Mouse (Mus musculus): ENCODE measurements at regions not wholly inside any gene's neighbourhood (a gene's known extent, or its start where the extent isn't known, plus 50 kb on each side); places are given as distances from the start of the nearest gene placed in this dataset.

DNA sequence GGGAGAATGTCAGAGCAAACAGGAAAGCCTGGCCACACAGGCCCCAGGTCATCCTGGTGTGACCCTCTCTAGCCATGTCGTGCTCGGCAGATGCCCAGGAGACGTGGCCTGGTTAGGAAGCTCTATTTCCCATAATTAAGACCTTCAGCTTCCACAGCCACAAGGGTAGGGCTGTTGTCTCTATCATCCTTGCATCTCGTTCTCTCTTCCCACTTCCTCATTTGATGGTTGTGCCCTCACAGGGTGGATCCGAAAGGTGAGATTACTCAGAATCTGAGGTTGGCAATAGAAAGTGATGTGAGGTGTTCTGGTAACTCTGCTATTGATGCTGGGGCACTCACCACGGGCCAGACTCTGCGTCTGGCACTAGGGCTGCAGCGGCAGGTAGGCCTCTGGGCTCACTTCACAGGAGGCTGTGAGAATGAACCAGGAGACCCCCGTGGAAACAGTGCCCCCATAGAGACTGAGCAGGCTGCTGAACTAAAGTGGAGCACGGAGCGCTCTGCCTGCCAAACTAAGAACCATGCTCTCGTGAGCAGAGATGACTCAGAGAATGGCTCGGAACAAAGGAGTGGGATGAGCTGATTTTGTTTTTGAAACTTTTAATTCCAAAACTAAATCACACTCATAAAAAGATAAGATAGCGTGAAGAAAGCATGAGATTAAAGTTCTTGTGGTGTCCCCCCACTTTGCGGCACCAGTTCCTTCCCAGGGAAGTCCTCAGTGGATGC is 266.5 kb upstream of the Tle3 start:
- no peak overlapping the region for H3K4me3 ChIP-seq (ENCODE audit: low read depth, low read length)
- H3K27ac ChIP-seq (ENCODE audit: insufficient read depth, low read depth, low read length) = no peak overlapping the region
- WGBS = 77% methylated on average over 15 of the region's 15 CpGs
- no peaks in the 10 kb centered on the region for H3K4me1 ChIP-seq (ENCODE audit: control insufficient read depth, insufficient read depth, insufficient read length, low read length)
- H3K27me3 ChIP-seq (ENCODE audit: control insufficient read depth, insufficient read depth, low read length) = no peaks in the 10 kb centered on the region
- TF ChIP-seq CTCF (IDR thresholded peaks at IDR 0.05; ENCODE audit: extremely low read depth, insufficient read length, insufficient replicate concordance, low read depth, low read length) (no peak), POLR2A (IDR thresholded peaks at IDR 0.05; ENCODE audit: low read depth, low read length) (no peak)
- no peaks in the 10 kb centered on the region for H3K36me3 ChIP-seq (ENCODE audit: control insufficient read depth, insufficient read depth, low read length)

DNA sequence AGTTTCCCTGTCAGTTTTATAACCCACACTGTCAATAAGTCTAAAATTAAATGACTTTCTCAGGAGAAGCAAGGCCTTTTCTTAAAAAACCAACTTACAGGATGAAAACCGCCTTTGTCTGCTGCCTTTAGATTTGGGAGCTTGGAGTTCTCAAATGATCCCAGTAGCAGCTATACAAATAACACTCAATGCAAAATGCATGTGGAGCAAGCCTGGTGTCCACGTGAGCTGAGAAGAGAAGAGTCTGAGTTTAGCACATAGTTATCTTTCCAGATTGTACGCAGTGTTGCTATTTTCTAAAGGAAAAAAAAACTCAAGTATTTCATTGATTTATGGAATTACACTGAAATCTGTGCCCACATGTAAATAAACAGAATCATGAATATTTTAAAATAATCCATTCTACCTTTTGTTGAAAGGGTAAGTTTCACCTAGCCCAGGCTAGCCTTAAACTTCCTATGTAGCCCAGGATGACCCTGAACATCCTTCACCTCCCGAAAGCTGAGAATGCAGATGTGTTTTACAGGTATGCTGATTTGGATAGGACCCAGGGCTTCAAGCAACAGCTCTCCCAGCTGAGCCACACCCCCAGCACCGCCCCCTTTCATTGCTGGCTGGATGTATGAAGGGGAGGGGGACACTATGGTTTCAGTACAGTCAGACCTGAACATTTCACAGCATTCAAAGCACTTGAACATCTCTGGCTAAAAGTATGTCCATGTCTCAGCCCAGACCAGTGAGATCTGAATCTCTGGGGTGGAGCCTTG is 262.5 kb upstream of the Tle3 start:
- peaks cover 5% of the 10 kb centered on the region for H3K4me1 ChIP-seq (ENCODE audit: control insufficient read depth, insufficient read depth, insufficient read length, low read length)

GRCm38 (mm10) chr9:61111206-61111605 is 261.0 kb upstream of the Tle3 start:
- Histone ChIP-seq H3K27me3 (ENCODE audit: control insufficient read depth, insufficient read depth, low read length) (no peaks in the 10 kb centered on the region), H3K27ac (ENCODE audit: insufficient read depth, low read depth, low read length) (no peak overlapping the region), H3K36me3 (ENCODE audit: control insufficient read depth, insufficient read depth, low read length) (no peaks in the 10 kb centered on the region), H3K4me1 (ENCODE audit: control insufficient read depth, insufficient read depth, insufficient read length, low read length) (peaks cover 5% of the 10 kb centered on the region), H3K4me3 (ENCODE audit: low read depth, low read length) (no peak overlapping the region)
- TF ChIP-seq CTCF (IDR thresholded peaks at IDR 0.05; ENCODE audit: extremely low read depth, insufficient read length, insufficient replicate concordance, low read depth, low read length) (no peak), POLR2A (IDR thresholded peaks at IDR 0.05; ENCODE audit: low read depth, low read length) (no peak)
- WGBS = 69% methylated on average over 7 of the region's 7 CpGs

More for the DNA sequence above, 262.5 kb upstream of the Tle3 start:
- H3K4me3 ChIP-seq (ENCODE audit: low read depth, low read length) = no peak overlapping the region
- no peak overlapping the region for H3K27ac ChIP-seq (ENCODE audit: insufficient read depth, low read depth, low read length)
- WGBS = 91% methylated on average over 5 of the region's 5 CpGs
- H3K27me3 ChIP-seq (ENCODE audit: control insufficient read depth, insufficient read depth, low read length) = no peaks in the 10 kb centered on the region
- TF ChIP-seq CTCF (IDR thresholded peaks at IDR 0.05; ENCODE audit: extremely low read depth, insufficient read length, insufficient replicate concordance, low read depth, low read length) = no peak
- no peak for TF ChIP-seq POLR2A (IDR thresholded peaks at IDR 0.05; ENCODE audit: low read depth, low read length)
- no peaks in the 10 kb centered on the region for H3K36me3 ChIP-seq (ENCODE audit: control insufficient read depth, insufficient read depth, low read length)

GRCm38 (mm10) chr9:61111733-61112415 is 260.3 kb upstream of the Tle3 start:
- no peak overlapping the region for H3K27ac ChIP-seq (ENCODE audit: insufficient read depth, low read depth, low read length)
- no peaks in the 10 kb centered on the region for H3K36me3 ChIP-seq (ENCODE audit: control insufficient read depth, insufficient read depth, low read length)
- H3K4me1 ChIP-seq (ENCODE audit: control insufficient read depth, insufficient read depth, insufficient read length, low read length) = peaks cover 5% of the 10 kb centered on the region
- no peaks in the 10 kb centered on the region for H3K27me3 ChIP-seq (ENCODE audit: control insufficient read depth, insufficient read depth, low read length)
- no peak overlapping the region for H3K4me3 ChIP-seq (ENCODE audit: low read depth, low read length)
- no peak for TF ChIP-seq CTCF (IDR thresholded peaks at IDR 0.05; ENCODE audit: extremely low read depth, insufficient read length, insufficient replicate concordance, low read depth, low read length)
- TF ChIP-seq POLR2A (IDR thresholded peaks at IDR 0.05; ENCODE audit: low read depth, low read length) = no peak
- 25% methylated on average over 19 of the region's 19 CpGs for WGBS

DNA sequence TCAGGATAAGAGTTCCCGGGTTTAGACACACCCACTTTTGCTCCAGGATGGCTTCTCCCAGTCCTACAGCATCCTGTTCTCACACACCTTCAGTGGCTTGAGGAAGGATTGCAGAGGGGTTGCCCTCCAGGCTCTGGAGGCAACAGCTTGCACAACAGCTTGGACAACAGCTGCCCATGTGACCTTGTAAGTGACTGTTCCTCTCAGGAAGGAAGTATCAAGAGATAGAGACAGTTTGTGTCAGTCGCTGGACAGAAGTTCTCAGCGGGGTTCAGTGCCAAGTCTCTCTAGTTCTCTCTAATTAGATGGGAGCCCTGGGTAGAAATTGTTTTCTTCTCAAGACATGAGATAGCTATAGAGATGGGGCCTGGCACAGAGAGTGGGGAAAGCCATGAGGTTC is 252.9 kb upstream of the Tle3 start:
- H3K27ac ChIP-seq (ENCODE audit: insufficient read depth, low read depth, low read length) = no peak overlapping the region
- WGBS = 71% methylated on average over 3 of the region's 3 CpGs
- H3K4me1 ChIP-seq (ENCODE audit: control insufficient read depth, insufficient read depth, insufficient read length, low read length) = no peaks in the 10 kb centered on the region; the same call in none of the 2 replicates
- TF ChIP-seq CTCF (IDR thresholded peaks at IDR 0.05; ENCODE audit: extremely low read depth, insufficient read length, insufficient replicate concordance, low read depth, low read length) (no peak), POLR2A (IDR thresholded peaks at IDR 0.05; ENCODE audit: low read depth, low read length) (no peak)
- H3K4me3 ChIP-seq (ENCODE audit: low read depth, low read length) = no peak overlapping the region
- H3K27me3 ChIP-seq (ENCODE audit: control insufficient read depth, insufficient read depth, low read length) = no peaks in the 10 kb centered on the region
- no peaks in the 10 kb centered on the region for H3K36me3 ChIP-seq (ENCODE audit: control insufficient read depth, insufficient read depth, low read length)

GRCm38 (mm10) chr9:61120531-61120930 is 251.6 kb upstream of the Tle3 start:
- no peak for TF ChIP-seq POLR2A (IDR thresholded peaks at IDR 0.05; ENCODE audit: low read depth, low read length)
- no peak for TF ChIP-seq CTCF (IDR thresholded peaks at IDR 0.05; ENCODE audit: extremely low read depth, insufficient read length, insufficient replicate concordance, low read depth, low read length)
- H3K4me1 ChIP-seq (ENCODE audit: control insufficient read depth, insufficient read depth, insufficient read length, low read length) = no peaks in the 10 kb centered on the region; the same call in none of the 2 replicates
- no peaks in the 10 kb centered on the region for H3K36me3 ChIP-seq (ENCODE audit: control insufficient read depth, insufficient read depth, low read length)
- H3K27me3 ChIP-seq (ENCODE audit: control insufficient read depth, insufficient read depth, low read length) = no peaks in the 10 kb centered on the region
- WGBS = 84% methylated on average over 3 of the region's 3 CpGs
- H3K4me3 ChIP-seq (ENCODE audit: low read depth, low read length) = no peak overlapping the region
- H3K27ac ChIP-seq (ENCODE audit: insufficient read depth, low read depth, low read length) = no peak overlapping the region
